ENCODE assay signal across 8 mouse cellular contexts in the genomic region with DNA sequence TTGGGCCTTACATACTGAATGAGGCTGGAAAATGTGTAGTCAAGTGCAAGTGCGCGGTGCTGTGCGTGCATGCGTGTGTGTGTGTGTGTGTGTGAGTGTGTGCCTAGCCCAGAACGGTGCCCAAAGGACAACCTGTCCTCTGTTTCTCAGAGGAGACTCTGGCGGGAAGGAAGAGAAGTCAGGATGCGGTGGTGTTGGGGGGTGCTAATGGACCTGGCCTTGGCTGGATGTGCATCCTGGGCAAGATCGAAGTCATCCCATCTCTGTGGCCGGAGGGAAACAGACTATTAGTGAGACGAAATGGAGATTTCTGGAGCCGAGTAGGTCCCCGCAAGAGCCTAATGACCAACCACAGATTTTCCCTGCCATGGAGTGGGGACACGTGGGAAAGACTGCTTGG. TPM values are rescaled to one million over a fixed set of nuclear protein-coding genes. Genes with fewer than 3 reads are reported as not detected.
DNase-seq lines count a peak whose midpoint lies in the region; ATAC-seq and TF ChIP-seq lines count a peak whose summit lies in the region.

No protein-coding gene starts in this region.

- peaks cover 56% of the 10 kb centered on the region for H3K4me1 ChIP-seq in E14TG2a.4 (replicated peaks; ENCODE audit: low read depth, low read length)
- peaks cover 13% of the 10 kb centered on the region for H3K4me1 ChIP-seq in forebrain, embryonic 11.5 days (replicated peaks; ENCODE audit: control insufficient read depth, insufficient read depth, low read length)
- H3K4me1 ChIP-seq in kidney, embryonic 15.5 days, result peaks cover 36% of the 10 kb centered on the region
- H3K4me1 ChIP-seq in midbrain, embryonic 12.5 days, result peaks cover 32% of the 10 kb centered on the region

- no peak for TF ChIP-seq CTCF in E14TG2a.4 (conservative IDR thresholded peaks at IDR 0.05; ENCODE audit: low read length)

- ATAC-seq in cerebellum, adult (ENCODE audit: insufficient number of reproducible peaks, low FRiP score, low TSS enrichment), result no peak
- ATAC-seq in forebrain, embryonic 11.5 days (replicated peaks; ENCODE audit: low FRiP score), result no peak
- ATAC-seq in kidney, embryonic 15.5 days (replicated peaks; ENCODE audit: low FRiP score), result no peak
- no peak for ATAC-seq in midbrain, embryonic 12.5 days (ENCODE audit: low FRiP score, low read depth)
- no peak for ATAC-seq in granulocyte monocyte progenitor cell, adult 5-6 weeks (replicated peaks; ENCODE audit: poor library complexity, severe bottlenecking)
- ATAC-seq in megakaryocyte progenitor cell, adult 5-6 weeks (replicated peaks; ENCODE audit: poor library complexity), result no peak

- H3K36me3 ChIP-seq in E14TG2a.4 (ENCODE audit: insufficient read depth, low read length), result peaks cover 52% of the 10 kb centered on the region
- peaks cover under 1% of the 10 kb centered on the region for H3K36me3 ChIP-seq in forebrain, embryonic 11.5 days (ENCODE audit: control insufficient read depth, insufficient read depth, low read length)
- H3K36me3 ChIP-seq in kidney, embryonic 15.5 days, result peaks cover 24% of the 10 kb centered on the region
- H3K36me3 ChIP-seq in midbrain, embryonic 12.5 days, result peaks cover 15% of the 10 kb centered on the region

- H3K27me3 ChIP-seq in E14TG2a.4 (ENCODE audit: insufficient read depth, low read length), result no peaks in the 10 kb centered on the region
- H3K27me3 ChIP-seq in forebrain, embryonic 11.5 days (ENCODE audit: control insufficient read depth, insufficient read depth, low read length), result no peaks in the 10 kb centered on the region
- H3K27me3 ChIP-seq in kidney, embryonic 15.5 days, result no peaks in the 10 kb centered on the region
- no peaks in the 10 kb centered on the region for H3K27me3 ChIP-seq in midbrain, embryonic 12.5 days

- H3K4me2 ChIP-seq in forebrain, embryonic 11.5 days (ENCODE audit: low read depth, low read length, severe bottlenecking), result peak overlapping the region; percentile 93
- peak overlapping the region; percentile 94 for H3K4me2 ChIP-seq in kidney, embryonic 15.5 days
- H3K4me2 ChIP-seq in midbrain, embryonic 12.5 days (replicated peaks), result peak overlapping the region; percentile 93

- WGBS in forebrain, embryonic 11.5 days, result 6% methylated on average over 13 of the region's 13 CpGs
- 6% methylated on average over 13 of the region's 13 CpGs for WGBS in kidney, embryonic 15.5 days
- 13% methylated on average over 13 of the region's 13 CpGs for WGBS in midbrain, embryonic 12.5 days

- no peaks in the 10 kb centered on the region for H3K9me3 ChIP-seq in E14TG2a.4 (ENCODE audit: low read length)
- no peaks in the 10 kb centered on the region for H3K9me3 ChIP-seq in forebrain, embryonic 11.5 days (ENCODE audit: control insufficient read depth, low read length)
- no peaks in the 10 kb centered on the region for H3K9me3 ChIP-seq in kidney, embryonic 15.5 days (replicated peaks)
- H3K9me3 ChIP-seq in midbrain, embryonic 12.5 days, result no peaks in the 10 kb centered on the region

- peak; percentile 70 for DNase-seq in cerebellum, adult 11-12 months
- peak; percentile 72 for DNase-seq in forebrain, embryonic 11.5 days (ENCODE audit: low spot score)

- peak overlapping the region; percentile 74 for H3K27ac ChIP-seq in forebrain, embryonic 11.5 days (ENCODE audit: low read depth, low read length)
- H3K27ac ChIP-seq in kidney, embryonic 15.5 days, result peak overlapping the region; percentile 94
- peak overlapping the region; percentile 85 for H3K27ac ChIP-seq in midbrain, embryonic 12.5 days (replicated peaks)

- H3K9ac ChIP-seq in forebrain, embryonic 11.5 days (ENCODE audit: low read length), result peak overlapping the region; percentile 12; the same call in 1 of the 2 replicates
- H3K9ac ChIP-seq in kidney, embryonic 15.5 days, result peak overlapping the region; percentile 42
- H3K9ac ChIP-seq in midbrain, embryonic 12.5 days (replicated peaks), result peak overlapping the region; percentile 44

- H3K4me3 ChIP-seq in E14TG2a.4 (replicated peaks; ENCODE audit: low read length), result peak overlapping the region; percentile 97
- peak overlapping the region; percentile 46 for H3K4me3 ChIP-seq in forebrain, embryonic 11.5 days (ENCODE audit: low read depth, low read length)
- H3K4me3 ChIP-seq in kidney, embryonic 15.5 days (replicated peaks), result peak overlapping the region; percentile 74
- peak overlapping the region; percentile 71 for H3K4me3 ChIP-seq in midbrain, embryonic 12.5 days

RNA-seq across cellular contexts. Expression of a gene that starts 0.5 kb away (rescaled TPM):
- 31.1 and 32.5 TPM in 2 replicates for polyA plus RNA-seq in forebrain, embryonic 11.5 days (2014; fragmentation: Nextera tagmentation; extraction: Ambion mirVana)
- 44.5 and 47.5 TPM in 2 replicates for polyA plus RNA-seq in kidney, embryonic 15.5 days (2015; fragmentation: Nextera tagmentation; extraction: Ambion mirVana)
- polyA plus RNA-seq in midbrain, embryonic 12.5 days (2016; fragmentation: Nextera tagmentation; extraction: Ambion mirVana), result 23.5 and 26.6 TPM in 2 replicates
- 8.3 and 9.9 TPM in 2 replicates for total RNA-seq in granulocyte monocyte progenitor cell, adult 5-6 weeks (2014; fragmentation: Nextera tagmentation)
- 5.6 and 8.6 TPM in 2 replicates for total RNA-seq in granulocyte monocyte progenitor cell, adult 5-6 weeks (2017)
- total RNA-seq in megakaryocyte progenitor cell, adult 5-6 weeks (2015), result 3.5 and 3.6 TPM in 2 replicates
- 7.9 and 8.5 TPM in 2 replicates for total RNA-seq in megakaryocyte progenitor cell, adult 5-6 weeks (2017)

RNA-seq across cellular contexts. Expression of a gene that starts 0.5 kb away (rescaled TPM):
- 22.3 and 22.8 TPM in 2 replicates for polyA plus RNA-seq in forebrain, embryonic 11.5 days (2014; fragmentation: Nextera tagmentation; extraction: Ambion mirVana)
- polyA plus RNA-seq in kidney, embryonic 15.5 days (2015; fragmentation: Nextera tagmentation; extraction: Ambion mirVana), result 35.6 and 39.5 TPM in 2 replicates
- 23.3 and 24.5 TPM in 2 replicates for polyA plus RNA-seq in midbrain, embryonic 12.5 days (2016; fragmentation: Nextera tagmentation; extraction: Ambion mirVana)
- 26.6 and 27.2 TPM in 2 replicates for total RNA-seq in granulocyte monocyte progenitor cell, adult 5-6 weeks (2014; fragmentation: Nextera tagmentation)
- 18.9 and 20.9 TPM in 2 replicates for total RNA-seq in granulocyte monocyte progenitor cell, adult 5-6 weeks (2017)
- total RNA-seq in megakaryocyte progenitor cell, adult 5-6 weeks (2015), result 21.5 and 22.6 TPM in 2 replicates
- total RNA-seq in megakaryocyte progenitor cell, adult 5-6 weeks (2017), result 22.5 and 24.4 TPM in 2 replicates

RNA-seq across cellular contexts. Expression of a gene that starts 20.8 kb away (rescaled TPM):
- polyA plus RNA-seq in forebrain, embryonic 11.5 days (2014; fragmentation: Nextera tagmentation; extraction: Ambion mirVana), result not detected in 2 replicates
- polyA plus RNA-seq in kidney, embryonic 15.5 days (2015; fragmentation: Nextera tagmentation; extraction: Ambion mirVana), result 2.3 and 5.4 TPM in 2 replicates
- 0.50 and 0.64 TPM in 2 replicates for polyA plus RNA-seq in midbrain, embryonic 12.5 days (2016; fragmentation: Nextera tagmentation; extraction: Ambion mirVana)
- 59.6 and 67.4 TPM in 2 replicates for total RNA-seq in granulocyte monocyte progenitor cell, adult 5-6 weeks (2014; fragmentation: Nextera tagmentation)
- 146 and 183 TPM in 2 replicates for total RNA-seq in granulocyte monocyte progenitor cell, adult 5-6 weeks (2017)
- 164 and 202 TPM in 2 replicates for total RNA-seq in megakaryocyte progenitor cell, adult 5-6 weeks (2015)
- total RNA-seq in megakaryocyte progenitor cell, adult 5-6 weeks (2017), result 211 and 263 TPM in 2 replicates

RNA-seq across cellular contexts. Expression of a gene that starts 30.1 kb away (rescaled TPM):
- polyA plus RNA-seq in forebrain, embryonic 11.5 days (2014; fragmentation: Nextera tagmentation; extraction: Ambion mirVana), result 1.4 TPM in 2 replicates
- polyA plus RNA-seq in kidney, embryonic 15.5 days (2015; fragmentation: Nextera tagmentation; extraction: Ambion mirVana), result 1.7 and 1.8 TPM in 2 replicates
- 2.0 and 2.1 TPM in 2 replicates for polyA plus RNA-seq in midbrain, embryonic 12.5 days (2016; fragmentation: Nextera tagmentation; extraction: Ambion mirVana)
- 139 and 141 TPM in 2 replicates for total RNA-seq in granulocyte monocyte progenitor cell, adult 5-6 weeks (2014; fragmentation: Nextera tagmentation)
- 284 and 301 TPM in 2 replicates for total RNA-seq in granulocyte monocyte progenitor cell, adult 5-6 weeks (2017)
- total RNA-seq in megakaryocyte progenitor cell, adult 5-6 weeks (2015), result 79.5 and 87.2 TPM in 2 replicates
- total RNA-seq in megakaryocyte progenitor cell, adult 5-6 weeks (2017), result 286 and 303 TPM in 2 replicates

RNA-seq across cellular contexts. Expression of a gene that starts 54.8 kb away (rescaled TPM):
- 0.13 and 0.19 TPM in 2 replicates for polyA plus RNA-seq in forebrain, embryonic 11.5 days (2014; fragmentation: Nextera tagmentation; extraction: Ambion mirVana)
- polyA plus RNA-seq in kidney, embryonic 15.5 days (2015; fragmentation: Nextera tagmentation; extraction: Ambion mirVana), result 0.08 TPM in 1 of 2 replicates, not detected in the other
- 0.09 TPM in 1 of 2 replicates, not detected in the other for polyA plus RNA-seq in midbrain, embryonic 12.5 days (2016; fragmentation: Nextera tagmentation; extraction: Ambion mirVana)
- total RNA-seq in granulocyte monocyte progenitor cell, adult 5-6 weeks (2014; fragmentation: Nextera tagmentation), result 6.4 and 7.6 TPM in 2 replicates
- 5.2 and 5.8 TPM in 2 replicates for total RNA-seq in granulocyte monocyte progenitor cell, adult 5-6 weeks (2017)
- total RNA-seq in megakaryocyte progenitor cell, adult 5-6 weeks (2015), result 2.1 and 3.5 TPM in 2 replicates
- total RNA-seq in megakaryocyte progenitor cell, adult 5-6 weeks (2017), result 6.2 and 6.8 TPM in 2 replicates

Comparison
In these comparisons a context has a peak if more than half of its experiments do, and no peak if none do; other contexts are left out.
1. H3K4me3 ChIP-seq: peak in every context shown above with its lines; median percentile 97 in E14TG2a.4; 74 in kidney, embryonic 15.5 days; 71 in midbrain, embryonic 12.5 days; 46 in forebrain, embryonic 11.5 days.